Mouse (Mus musculus) embryonic facial prominence, embryonic 10.5 days (tissue): ENCODE measurements at regions not wholly inside any gene's neighbourhood (a gene's known extent, or its start where the extent isn't known, plus 50 kb on each side); places are given as distances from the start of the nearest gene placed in this dataset.

Source experiments
- DNase-seq: peaks from one replicate; pipeline ENCODE4 v3.0.0-alpha.2; 2017; ENCODE audit warnings: low spot score
- H3K27ac ChIP-seq: fragments of 300-500 bp; sonication (generic); replicated peaks from 2 replicates; pipeline ENCODE4 v1.5.1; 2016; ENCODE audit warnings: mild to moderate bottlenecking
- H3K27me3 ChIP-seq: fragments of 300-500 bp; sonication (generic); replicated peaks from 2 replicates; pipeline ENCODE4 v1.6.1; 2016; ENCODE audit warnings: low read depth, mild to moderate bottlenecking; ENCODE audit not compliant: poor library complexity, severe bottlenecking
- H3K36me3 ChIP-seq: fragments of 300-500 bp; sonication (generic); replicated peaks from 2 replicates; pipeline ENCODE4 v1.6.1; 2016; ENCODE audit warnings: mild to moderate bottlenecking, moderate library complexity
- H3K4me1 ChIP-seq: fragments of 300-500 bp; sonication (generic); 2 replicates; pipeline ENCODE4 v1.6.1; 2016
- H3K4me3 ChIP-seq: fragments of 300-500 bp; sonication (generic); 2 replicates; pipeline ENCODE4 v1.5.1; 2016; ENCODE audit warnings: mild to moderate bottlenecking, moderate library complexity
- H3K9me3 ChIP-seq: fragments of 300-500 bp; sonication (generic); 2 replicates; pipeline ENCODE4 v1.6.1; 2016; ENCODE audit warnings: mild to moderate bottlenecking
- WGBS: fragments of 180-500 bp; shearing (Covaris S2); methylation state at CpG from one replicate; pipeline ENCODE4 v1.1.7; 2016; 5-methylcytosine and 5-hydroxymethylcytosine counted together

DNA sequence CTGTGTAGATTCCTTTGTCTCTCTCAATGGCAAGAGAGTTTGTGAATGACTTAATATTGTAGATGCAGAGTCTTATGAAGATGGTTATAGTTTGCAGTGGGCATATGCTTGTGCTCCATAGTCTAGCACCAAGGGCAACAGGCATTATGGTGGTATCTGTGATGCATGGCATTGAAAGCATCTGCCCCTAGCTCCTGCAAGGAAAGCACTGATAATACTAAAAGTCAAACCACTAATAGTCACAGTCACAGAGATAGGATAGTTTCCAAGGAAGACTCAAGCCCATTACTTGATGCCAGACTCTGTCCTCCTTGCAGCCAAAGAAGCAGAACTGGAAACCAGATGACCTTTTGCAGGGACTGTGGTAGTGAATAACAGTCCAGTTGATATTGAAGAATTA is 158.8 kb downstream of the P2ry1 start:
- Histone ChIP-seq H3K9me3 (no peaks in the 10 kb centered on the region), H3K4me1 (no peaks in the 10 kb centered on the region)
- no peak for DNase-seq

DNA sequence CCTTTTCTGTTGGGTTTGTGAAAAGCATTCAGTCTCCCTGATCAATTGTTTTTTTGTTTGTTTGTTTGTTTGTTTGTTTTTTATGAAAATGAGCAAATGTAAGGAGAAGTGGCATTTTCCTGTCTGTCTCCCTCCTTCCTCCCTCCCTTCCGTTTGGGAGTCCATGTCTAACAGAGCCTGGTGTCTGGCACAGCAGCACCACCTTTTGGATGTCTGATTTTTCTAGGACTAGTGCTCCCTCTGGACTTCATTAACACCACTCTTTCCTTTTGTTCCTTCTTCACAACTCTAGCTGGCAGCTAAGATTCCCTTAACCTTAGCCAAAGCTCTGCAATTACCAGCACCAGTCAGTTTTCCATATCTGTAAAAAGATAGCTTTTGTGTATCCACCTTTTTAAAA is 175.6 kb upstream of the Rap2b start:
- H3K4me3 ChIP-seq = no peak overlapping the region
- WGBS = 21% methylated on average over 1 of the region's 1 CpGs
- no peaks in the 10 kb centered on the region for H3K9me3 ChIP-seq
- H3K4me1 ChIP-seq = no peaks in the 10 kb centered on the region
- no peak overlapping the region for H3K27ac ChIP-seq
- DNase-seq = no peak
- no peaks in the 10 kb centered on the region for H3K36me3 ChIP-seq
- no peaks in the 10 kb centered on the region for H3K27me3 ChIP-seq

More for the DNA sequence above, 158.8 kb downstream of the P2ry1 start:
- Histone ChIP-seq H3K4me3 (no peak overlapping the region), H3K36me3 (no peaks in the 10 kb centered on the region), H3K27me3 (no peaks in the 10 kb centered on the region), H3K27ac (no peak overlapping the region)

DNA sequence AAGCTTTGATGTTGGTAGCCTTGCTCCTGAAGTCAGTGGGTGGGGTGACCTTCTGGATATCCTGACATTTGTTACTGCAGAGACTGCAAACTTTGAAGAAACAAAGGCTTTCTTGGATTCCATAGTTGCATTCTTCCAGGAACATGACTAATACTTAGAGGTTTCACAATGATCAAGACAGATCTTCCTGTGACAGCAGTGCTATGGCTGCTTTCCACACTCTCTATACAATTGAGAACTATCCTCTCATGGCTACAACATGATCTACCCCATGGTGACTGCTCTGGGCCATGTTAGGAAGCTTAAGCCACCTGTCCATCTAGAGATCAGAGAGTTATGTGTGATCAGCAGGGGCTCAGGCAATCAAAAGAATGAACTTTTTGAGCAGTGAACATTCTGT is 172.8 kb upstream of the Rap2b start:
- Histone ChIP-seq H3K9me3 (no peaks in the 10 kb centered on the region), H3K27me3 (no peaks in the 10 kb centered on the region), H3K4me1 (no peaks in the 10 kb centered on the region)

DNA sequence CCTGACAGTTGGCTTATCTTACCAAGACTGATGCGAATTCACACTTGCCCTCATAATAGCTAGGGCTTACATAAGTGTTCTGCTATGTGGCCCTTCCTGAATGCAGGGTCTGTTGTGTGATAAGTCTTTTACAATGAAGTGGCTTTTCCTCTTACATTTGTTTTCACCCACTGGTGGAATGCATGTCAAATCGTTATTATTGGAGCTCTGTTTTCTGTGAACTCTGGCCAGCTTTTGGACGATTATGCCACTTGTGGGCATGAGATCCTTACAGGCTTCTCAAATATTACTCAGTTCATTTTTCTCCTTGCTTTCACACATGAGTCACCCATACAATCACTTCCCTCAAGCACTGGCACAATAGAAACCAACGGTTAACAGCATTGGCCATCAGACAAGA is 144.9 kb upstream of the Rap2b start:
- DNase-seq = no peak
- no peaks in the 10 kb centered on the region for H3K36me3 ChIP-seq
- no peaks in the 10 kb centered on the region for H3K9me3 ChIP-seq
- H3K27me3 ChIP-seq = no peaks in the 10 kb centered on the region
- H3K4me3 ChIP-seq = no peak overlapping the region
- no peaks in the 10 kb centered on the region for H3K4me1 ChIP-seq
- no peak overlapping the region for H3K27ac ChIP-seq
- WGBS = 66% methylated on average over 4 of the region's 4 CpGs

More for the DNA sequence above, 172.8 kb upstream of the Rap2b start:
- H3K4me3 ChIP-seq = no peak overlapping the region
- no peaks in the 10 kb centered on the region for H3K36me3 ChIP-seq
- H3K27ac ChIP-seq = no peak overlapping the region
- no peak for DNase-seq

DNA sequence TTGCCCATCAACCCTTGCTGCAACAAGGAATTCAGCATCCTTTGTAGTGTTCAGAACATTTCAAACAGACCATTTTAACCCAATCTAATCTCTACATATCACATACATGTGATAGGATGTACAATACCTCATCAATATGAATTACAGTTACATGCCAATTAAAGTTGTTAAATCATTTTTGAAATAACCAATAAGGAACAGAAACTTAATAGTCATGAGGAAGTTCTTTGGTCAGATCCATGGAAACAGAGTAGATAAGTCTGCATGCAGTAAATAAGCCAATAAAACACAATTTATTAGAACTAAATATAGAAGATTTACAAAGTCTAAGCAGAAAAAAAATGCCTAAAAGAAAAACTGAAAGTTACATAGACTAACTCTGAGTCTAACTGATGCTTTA is 136.9 kb upstream of the Rap2b start:
- no peak overlapping the region for H3K27ac ChIP-seq
- no peaks in the 10 kb centered on the region for H3K36me3 ChIP-seq
- no peak for DNase-seq
- H3K9me3 ChIP-seq = no peaks in the 10 kb centered on the region
- H3K4me3 ChIP-seq = no peak overlapping the region
- H3K4me1 ChIP-seq = no peaks in the 10 kb centered on the region
- no peaks in the 10 kb centered on the region for H3K27me3 ChIP-seq

DNA sequence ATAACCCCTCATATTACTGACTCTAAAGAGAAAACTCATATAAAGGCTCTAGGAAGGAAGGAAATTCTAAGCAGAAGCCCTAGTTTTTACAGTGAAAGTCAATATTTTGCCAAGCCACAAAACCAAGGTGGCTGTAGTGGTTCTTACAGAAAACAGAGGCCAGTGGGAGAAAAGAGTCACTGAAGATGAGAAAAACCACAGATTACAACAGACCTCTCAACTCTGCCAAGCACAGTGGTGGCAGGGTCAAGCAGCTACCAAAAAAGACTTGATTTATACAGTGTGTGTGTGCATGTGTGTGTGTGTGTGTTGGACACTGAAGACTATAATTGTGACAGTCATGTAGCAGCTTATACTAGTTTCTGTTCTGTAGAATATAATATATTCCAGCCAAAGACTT is 136.4 kb upstream of the Rap2b start:
- Histone ChIP-seq H3K4me1 (no peaks in the 10 kb centered on the region), H3K36me3 (no peaks in the 10 kb centered on the region), H3K27me3 (no peaks in the 10 kb centered on the region), H3K9me3 (no peaks in the 10 kb centered on the region), H3K4me3 (no peak overlapping the region), H3K27ac (no peak overlapping the region)
- no peak for DNase-seq

DNA sequence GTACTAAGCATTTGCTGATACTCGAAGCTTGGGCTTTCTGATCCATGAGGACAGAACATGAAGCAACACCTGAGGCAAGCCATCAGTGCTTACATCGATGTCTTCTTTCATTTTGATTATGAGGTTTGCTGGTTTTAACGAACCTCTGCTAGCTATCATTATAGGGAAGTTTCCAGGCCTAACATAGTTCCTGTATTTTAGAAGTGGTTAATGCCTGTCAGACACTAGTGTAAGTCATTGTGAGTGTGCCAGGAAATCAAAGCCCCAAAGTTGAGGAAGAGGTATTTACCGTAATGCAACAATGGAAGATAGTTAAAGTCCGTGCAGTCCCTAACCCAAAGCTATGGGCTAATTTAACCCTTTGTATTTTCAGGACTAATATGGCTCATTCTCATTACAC is 120.1 kb upstream of the Rap2b start:
- Histone ChIP-seq H3K27me3 (no peaks in the 10 kb centered on the region), H3K4me3 (no peak overlapping the region), H3K36me3 (no peaks in the 10 kb centered on the region), H3K4me1 (no peaks in the 10 kb centered on the region), H3K27ac (no peak overlapping the region), H3K9me3 (no peaks in the 10 kb centered on the region)
- no peak for DNase-seq
- WGBS = 90% methylated on average over 5 of the region's 5 CpGs

DNA sequence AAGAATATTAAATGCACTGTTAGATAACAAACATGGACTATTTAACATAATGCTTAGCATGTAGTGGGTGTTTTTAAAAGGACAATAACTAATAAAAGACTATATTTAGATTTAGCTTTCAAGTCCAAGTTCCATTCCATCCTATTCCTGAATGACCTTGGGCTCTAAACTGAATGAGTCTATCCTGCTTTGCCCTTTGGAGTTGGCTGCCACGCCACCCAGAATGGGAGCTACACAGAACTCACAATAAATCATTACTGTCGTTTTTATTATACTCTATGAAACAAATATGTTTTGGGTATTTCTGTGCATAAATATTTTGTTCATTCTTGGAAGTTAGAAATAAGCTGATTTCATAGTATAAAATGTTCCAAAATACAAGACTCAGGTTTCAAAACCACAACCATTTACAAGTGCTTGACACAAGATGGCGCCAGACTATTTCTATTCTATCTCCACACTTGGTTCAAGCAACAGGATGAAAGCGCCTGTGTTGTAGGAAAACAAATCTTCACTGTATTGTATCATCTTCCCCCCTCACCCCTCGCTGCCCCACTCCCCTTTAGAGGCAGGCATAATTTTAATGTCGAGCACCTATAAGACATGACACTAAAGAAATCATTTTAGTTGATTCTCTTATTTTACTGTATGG is 117.4 kb upstream of the Rap2b start:
- DNase-seq = peak; percentile 21
- WGBS = 19% methylated on average over 6 of the region's 6 CpGs
- H3K4me1 ChIP-seq = no peaks in the 10 kb centered on the region
- H3K36me3 ChIP-seq = no peaks in the 10 kb centered on the region
- H3K9me3 ChIP-seq = no peaks in the 10 kb centered on the region
- H3K27ac ChIP-seq = no peak overlapping the region
- no peaks in the 10 kb centered on the region for H3K27me3 ChIP-seq
- no peak overlapping the region for H3K4me3 ChIP-seq

DNA sequence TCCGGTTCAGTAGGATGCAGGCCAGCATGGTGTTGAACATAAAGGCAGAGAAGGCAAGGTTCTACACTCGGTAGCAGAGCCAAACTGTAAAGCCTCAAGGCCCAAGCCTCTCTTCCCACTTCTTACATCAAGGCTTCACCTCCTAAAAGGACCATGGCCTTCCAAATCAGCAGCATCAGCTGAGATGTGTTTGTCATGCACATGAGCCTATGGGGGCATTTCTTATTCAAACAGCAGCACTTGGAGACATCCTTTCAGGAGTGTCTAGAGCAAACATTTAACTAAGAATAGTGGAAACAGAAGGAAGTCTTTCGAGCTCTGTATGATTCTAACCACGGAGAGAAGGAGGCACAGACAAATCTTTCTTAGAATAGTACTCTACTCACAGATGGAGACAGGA is 115.0 kb upstream of the Rap2b start:
- no peaks in the 10 kb centered on the region for H3K9me3 ChIP-seq
- H3K36me3 ChIP-seq = no peaks in the 10 kb centered on the region
- WGBS = 81% methylated on average over 4 of the region's 4 CpGs
- H3K4me1 ChIP-seq = no peaks in the 10 kb centered on the region
- DNase-seq = no peak
- no peak overlapping the region for H3K27ac ChIP-seq
- no peak overlapping the region for H3K4me3 ChIP-seq
- no peaks in the 10 kb centered on the region for H3K27me3 ChIP-seq

DNA sequence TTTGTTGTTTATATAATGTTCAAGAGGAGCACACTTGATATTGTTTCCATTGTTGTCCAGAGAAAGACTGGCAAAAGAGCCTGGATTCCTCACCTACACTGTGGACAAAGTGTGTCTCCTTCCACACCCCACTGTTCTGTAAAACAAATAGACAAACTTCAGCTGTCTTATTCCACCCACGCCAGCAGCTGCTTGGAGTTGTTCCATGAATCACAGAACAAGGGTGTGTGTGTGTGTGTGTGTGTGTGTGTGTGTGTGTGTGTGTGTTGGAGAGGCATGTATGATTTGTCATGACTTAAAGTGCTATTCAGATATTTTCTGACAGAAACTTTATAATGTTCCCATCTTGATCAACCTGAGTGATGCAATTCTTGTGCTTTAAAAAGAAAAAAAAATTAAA is 114.1 kb upstream of the Rap2b start:
- 68% methylated on average over 1 of the region's 1 CpGs for WGBS
- Histone ChIP-seq H3K4me1 (no peaks in the 10 kb centered on the region), H3K27me3 (no peaks in the 10 kb centered on the region), H3K27ac (no peak overlapping the region), H3K9me3 (no peaks in the 10 kb centered on the region), H3K4me3 (no peak overlapping the region), H3K36me3 (no peaks in the 10 kb centered on the region)
- DNase-seq = no peak

DNA sequence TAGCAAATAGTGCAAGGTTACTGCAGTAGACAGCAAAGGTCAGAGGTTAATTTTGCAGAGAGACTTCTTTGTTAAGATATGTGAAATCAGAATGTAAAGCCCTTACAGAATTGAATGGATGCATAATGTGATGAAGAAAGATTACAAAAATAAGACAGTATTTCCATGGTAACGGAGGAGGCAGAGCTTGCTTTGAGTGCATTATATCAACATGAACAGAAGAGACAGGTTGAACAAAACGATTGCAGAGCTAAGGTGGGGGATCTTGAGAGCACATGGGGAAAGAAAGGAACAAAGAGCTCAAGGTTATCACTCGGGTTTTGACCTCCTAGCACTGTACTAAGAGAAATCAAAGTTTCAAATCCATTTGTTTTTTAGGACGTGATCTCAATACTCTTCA is 106.2 kb upstream of the Rap2b start:
- DNase-seq = no peak
- no peaks in the 10 kb centered on the region for H3K27me3 ChIP-seq
- H3K36me3 ChIP-seq = no peaks in the 10 kb centered on the region
- H3K4me3 ChIP-seq = no peak overlapping the region
- 77% methylated on average over 4 of the region's 4 CpGs for WGBS
- H3K9me3 ChIP-seq = no peaks in the 10 kb centered on the region
- H3K27ac ChIP-seq = no peak overlapping the region
- no peaks in the 10 kb centered on the region for H3K4me1 ChIP-seq

DNA sequence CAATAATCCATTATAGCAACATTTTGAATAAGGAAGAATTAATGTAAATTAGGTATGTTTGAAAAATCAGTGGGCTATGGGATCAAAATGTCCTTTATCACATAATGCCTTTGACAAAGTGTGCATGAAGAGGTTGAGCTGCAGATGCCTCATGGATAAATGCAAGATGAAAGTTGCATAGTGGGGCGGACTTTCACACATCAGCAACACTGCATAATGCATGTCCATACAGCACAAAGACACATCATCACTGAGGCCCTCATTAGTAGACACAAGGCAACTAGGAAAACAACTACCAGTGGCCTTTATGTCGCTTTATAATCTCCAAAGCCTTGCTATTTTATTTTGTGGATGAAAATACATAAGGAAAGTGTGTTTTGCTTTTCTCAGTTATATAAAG is 105.8 kb upstream of the Rap2b start:
- no peaks in the 10 kb centered on the region for H3K36me3 ChIP-seq
- no peaks in the 10 kb centered on the region for H3K27me3 ChIP-seq
- H3K9me3 ChIP-seq = no peaks in the 10 kb centered on the region
- DNase-seq = no peak
- 89% methylated on average over 2 of the region's 2 CpGs for WGBS
- no peaks in the 10 kb centered on the region for H3K4me1 ChIP-seq
- H3K4me3 ChIP-seq = no peak overlapping the region
- no peak overlapping the region for H3K27ac ChIP-seq

DNA sequence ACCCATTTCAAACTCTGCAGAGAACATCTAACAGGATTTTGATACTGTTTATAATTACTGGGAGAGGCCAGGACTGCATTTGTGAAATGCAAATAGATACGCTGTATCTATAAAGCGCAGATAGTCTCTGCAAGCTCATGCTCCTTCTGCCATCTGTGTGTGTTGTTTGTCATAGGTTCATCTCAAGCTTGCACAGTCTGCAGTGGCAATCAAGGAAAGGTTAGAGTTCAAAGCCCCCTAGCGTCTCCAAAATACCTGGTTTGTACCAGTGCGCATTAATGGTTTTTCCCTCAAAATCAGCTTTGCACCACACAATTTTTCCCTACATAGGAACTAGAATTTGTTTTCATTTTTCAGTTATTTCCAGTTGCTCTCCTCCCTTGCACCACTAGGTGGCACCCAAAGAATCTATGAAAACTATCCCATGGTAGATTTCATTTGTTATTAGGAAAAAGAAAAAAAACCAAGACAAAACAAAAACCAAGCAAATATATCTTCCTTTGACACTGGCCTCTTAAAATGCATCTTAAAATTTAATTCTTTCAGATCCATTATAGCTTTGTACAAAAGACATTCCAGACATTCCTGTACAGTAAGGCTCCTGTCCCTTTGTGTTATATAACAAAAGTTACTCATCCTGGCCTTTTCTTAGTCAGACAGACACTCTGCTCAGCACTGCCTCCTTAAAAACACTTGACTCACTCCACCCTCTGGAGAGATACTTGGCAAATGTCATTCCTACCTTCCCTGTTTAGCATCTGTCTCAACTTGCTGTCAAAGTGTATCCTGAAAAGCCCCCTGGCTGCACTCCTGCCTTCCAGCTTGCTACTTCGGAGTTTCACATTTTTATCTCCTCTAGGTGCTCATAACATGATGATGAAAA is 92.7 kb upstream of the Rap2b start:
- 80% methylated on average over 5 of the region's 5 CpGs for WGBS
- peak; percentile 34 for DNase-seq
- no peaks in the 10 kb centered on the region for H3K9me3 ChIP-seq

More for the DNA sequence above, 92.7 kb upstream of the Rap2b start:
- Histone ChIP-seq H3K4me1 (no peaks in the 10 kb centered on the region), H3K27ac (no peak overlapping the region), H3K36me3 (no peaks in the 10 kb centered on the region), H3K27me3 (no peaks in the 10 kb centered on the region), H3K4me3 (no peak overlapping the region)
